Mouse (Mus musculus): ENCODE measurements around the gene Arv1. TPM values are rescaled to one million over a fixed set of nuclear protein-coding genes. Genes with fewer than 3 reads are reported as not detected.

Gene Arv1
- polyA plus RNA-seq, 1 experiment, result 22.1 TPM

DNA sequence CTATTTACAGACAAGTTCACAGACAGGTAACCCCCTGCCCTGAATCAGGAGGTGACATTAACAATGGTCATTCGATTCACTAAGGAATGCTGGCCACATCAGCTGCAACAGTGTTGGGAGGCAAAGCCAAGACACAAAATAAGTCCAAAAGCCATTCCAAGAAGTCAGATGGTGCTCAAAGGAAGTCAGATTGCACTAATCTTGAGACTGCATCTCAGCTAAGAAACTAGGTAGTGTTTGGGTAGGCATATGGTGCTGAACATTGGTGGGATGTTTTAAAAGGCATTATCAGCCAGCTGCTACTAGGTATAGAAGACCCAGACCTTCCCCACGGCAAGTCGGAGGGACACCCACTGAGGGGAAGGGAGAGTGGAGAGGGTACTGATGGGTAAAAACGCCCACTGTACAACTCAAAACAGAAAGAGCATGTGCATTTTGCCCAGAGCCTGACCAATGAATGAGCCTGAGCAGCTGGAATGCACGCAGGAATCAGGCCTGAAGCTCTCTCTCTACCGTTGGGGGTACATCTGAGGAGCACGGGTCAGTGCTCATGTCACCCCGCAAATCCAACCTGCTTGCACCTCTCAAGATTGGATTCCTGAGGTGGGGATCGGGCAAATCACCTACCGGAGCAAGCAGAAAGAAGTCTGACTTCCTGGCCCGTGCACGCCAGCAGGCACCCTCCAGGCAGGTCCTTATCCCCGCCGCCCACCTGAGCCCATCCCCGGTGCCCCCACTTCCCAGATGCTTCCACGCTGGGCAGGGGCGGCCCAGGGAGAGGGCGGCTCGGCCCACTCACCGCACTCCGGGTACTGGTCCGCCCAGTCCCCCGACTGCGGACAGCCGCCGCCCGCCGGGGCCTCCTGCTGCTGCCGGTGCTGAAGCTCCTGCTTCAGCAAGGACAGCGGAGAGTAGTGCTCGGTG is 739 bp upstream of the Arv1 start:
- peak in 1 of 2 experiments; percentile 11 for DNase-seq (ENCODE audit: extremely low spot score in 1 of 2, low spot score in 1 of 2)

DNA sequence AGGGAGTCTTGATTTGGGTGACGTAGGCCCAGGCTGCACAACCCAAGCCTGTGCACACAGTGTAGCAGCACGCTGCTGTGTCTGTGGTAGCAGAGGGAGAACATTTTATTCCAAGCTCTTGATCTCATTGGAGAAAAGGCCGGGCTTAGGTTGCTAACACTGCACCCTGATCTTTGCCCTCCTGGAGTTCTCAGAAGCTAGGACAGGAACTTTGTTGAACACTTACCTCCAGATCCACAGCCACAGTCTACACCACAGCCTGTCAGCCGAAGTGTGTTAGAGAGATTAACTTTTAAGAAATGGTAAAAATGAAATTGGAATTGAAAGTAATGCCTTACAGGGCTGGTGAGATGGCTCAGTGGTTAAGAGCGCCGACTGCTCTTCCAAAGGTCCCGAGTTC is 2.4 kb downstream of the Arv1 start:
- DNase-seq (ENCODE audit: extremely low spot score in 1 of 2, low spot score in 1 of 2), result no peak

DNA sequence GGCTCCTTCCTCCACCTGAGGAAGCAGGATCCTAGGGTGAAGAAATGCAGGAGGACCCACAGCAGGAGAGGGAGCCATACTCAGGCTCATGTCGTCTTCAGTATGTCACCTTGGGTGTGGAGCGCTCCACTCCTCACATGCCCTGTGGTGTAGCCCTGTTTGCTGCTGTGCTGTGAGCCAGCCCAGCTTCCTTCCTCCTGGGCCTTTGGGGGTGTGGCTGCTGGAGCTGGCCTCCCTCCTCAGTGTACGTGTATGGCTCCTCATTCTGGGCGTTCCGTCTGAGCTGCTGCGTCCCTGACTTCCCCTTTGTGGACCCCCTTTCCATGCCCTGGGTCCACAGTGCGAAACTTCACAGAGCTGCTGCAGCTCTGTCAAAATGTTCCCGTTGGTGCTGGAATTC is 10.9 kb downstream of the Arv1 start:
- no peak for DNase-seq (ENCODE audit: extremely low spot score in 1 of 2, low spot score in 1 of 2)

DNA sequence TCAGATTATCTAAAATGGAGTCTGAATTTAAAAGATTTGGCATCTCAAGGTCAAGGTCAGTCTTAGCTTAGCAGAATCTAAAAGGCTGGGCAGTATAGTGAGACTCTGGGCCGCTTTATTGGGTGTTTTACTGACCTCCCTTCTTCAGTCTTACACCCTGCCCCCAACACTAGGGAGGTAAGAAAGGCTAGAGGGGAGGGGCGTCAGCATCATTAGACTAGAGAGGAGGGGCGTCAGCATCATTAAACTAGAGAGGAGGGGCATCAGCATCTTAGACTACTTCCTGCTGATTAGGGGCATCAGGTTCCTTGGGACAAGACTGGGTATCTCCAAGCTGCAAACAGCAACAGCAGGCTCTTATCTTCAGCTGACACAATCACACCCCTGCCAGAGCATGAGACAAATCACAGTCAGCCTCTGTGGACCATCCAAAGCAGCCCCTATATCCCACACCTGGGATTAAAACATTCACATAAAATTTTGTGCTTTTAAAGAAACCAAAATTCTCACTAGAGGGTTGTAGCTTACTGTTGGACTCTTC is 13.5 kb downstream of the Arv1 start:
- no peak for DNase-seq (ENCODE audit: extremely low spot score in 1 of 2, low spot score in 1 of 2)

DNA sequence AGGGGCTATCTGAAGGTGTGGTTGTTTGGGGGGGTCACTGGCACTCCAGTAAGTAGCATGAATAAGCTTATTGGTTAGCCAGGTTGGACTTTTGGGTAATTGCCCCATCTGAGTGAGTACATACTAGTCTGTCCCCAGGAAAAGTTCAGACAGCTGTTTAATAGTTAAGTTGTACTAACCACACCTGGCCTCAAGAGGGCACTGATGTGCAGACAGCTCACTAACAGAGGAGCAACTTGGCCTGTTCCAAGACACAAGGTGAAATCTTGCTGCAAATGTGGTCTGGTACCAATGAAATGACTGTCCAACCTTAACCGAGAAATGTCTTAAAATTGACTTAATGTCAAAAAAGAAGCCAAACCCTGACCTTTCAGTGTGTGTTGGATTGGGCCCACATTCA is 17.3 kb downstream of the Arv1 start:
- DNase-seq (ENCODE audit: extremely low spot score in 1 of 2, low spot score in 1 of 2), result peak in 1 of 2 experiments; percentile 33

- no peak for DNase-seq (ENCODE audit: extremely low spot score in 1 of 2, low spot score in 1 of 2)
Observed at GRCm38 (mm10) chr8:124746661-124747060, 24.7 kb downstream of the Arv1 start.

GRCm38 (mm10) chr8:124751191-124751590 is 29.3 kb downstream of the Arv1 start:
- DNase-seq (ENCODE audit: extremely low spot score in 1 of 2, low spot score in 1 of 2), result no peak

GRCm38 (mm10) chr8:124751709-124752173 is 29.8 kb downstream of the Arv1 start, which contains the start of gene Fam89a:
Gene Fam89a, minus strand, starts transcription at chr8:124751832.
- no peak for DNase-seq (ENCODE audit: extremely low spot score in 1 of 2, low spot score in 1 of 2)

DNA sequence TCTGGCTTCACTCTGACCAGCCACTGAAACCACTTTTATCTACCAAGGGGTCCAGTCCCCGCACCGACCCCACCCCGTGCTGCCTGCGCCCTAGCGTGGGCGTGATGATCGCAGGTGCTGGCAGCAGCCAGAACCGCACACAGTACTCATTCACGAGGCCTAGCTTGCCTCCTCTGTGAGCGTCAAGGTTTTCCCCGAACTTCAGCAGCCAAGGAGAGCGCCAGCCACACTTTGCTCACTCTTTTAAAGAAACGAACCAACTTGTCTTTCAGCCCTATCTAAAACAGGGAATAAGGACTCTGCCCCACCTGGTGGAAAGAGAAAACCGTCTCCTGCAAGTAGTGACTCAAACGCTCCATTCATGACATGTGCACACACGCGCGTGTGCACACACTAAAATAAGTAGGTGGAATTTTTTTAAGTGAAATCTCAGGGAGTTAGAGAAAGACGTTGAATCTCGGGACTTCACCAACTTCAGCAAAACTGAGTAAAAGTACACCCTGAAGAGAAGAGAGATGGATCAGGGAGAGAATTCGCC is 30.5 kb downstream of the Arv1 start:
- DNase-seq (ENCODE audit: extremely low spot score in 1 of 2, low spot score in 1 of 2), result no peak

GRCm38 (mm10) chr8:124754101-124754791 is 32.3 kb downstream of the Arv1 start:
- DNase-seq (ENCODE audit: extremely low spot score in 1 of 2, low spot score in 1 of 2), result peak in 1 of 2 experiments; percentile 23

DNA sequence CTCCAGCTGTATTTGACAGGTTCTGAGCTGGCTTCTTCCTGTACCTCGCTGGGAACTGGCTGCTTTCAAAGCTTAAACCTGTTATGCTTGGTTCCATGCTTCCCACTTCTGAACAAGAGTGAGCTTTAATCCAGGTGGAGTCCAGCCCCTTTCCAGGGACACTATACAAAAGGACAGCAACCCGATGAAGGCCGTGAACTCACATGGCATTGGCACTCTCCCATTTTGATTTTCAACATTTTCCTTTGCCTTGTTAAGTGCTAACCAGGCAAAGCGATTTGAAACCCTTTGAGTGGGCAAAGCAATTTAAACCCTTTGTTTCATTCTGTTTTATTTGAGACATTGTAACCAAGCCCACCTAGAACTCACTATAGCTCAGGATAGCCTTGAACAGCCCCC is 32.9 kb downstream of the Arv1 start:
- DNase-seq (ENCODE audit: extremely low spot score in 1 of 2, low spot score in 1 of 2), result no peak

DNA sequence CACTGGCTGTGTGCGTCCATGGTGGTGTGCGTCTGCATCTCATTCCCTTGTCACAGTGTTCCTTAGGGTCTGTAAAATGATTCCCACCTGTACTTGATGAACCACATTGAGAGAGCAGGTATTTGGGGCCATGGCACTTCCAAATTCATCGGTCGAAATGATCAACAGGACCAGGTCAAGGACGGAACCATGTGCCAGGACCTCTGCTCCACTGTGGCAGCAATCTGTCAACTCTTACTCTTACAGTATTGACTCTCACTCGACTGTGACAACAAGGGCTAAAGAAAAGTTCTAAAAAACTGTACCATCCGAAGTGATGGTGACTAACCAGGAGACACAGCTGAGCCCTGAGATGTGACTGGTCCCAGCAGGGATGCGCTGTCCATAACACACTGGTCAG is 33.5 kb downstream of the Arv1 start:
- no peak for DNase-seq (ENCODE audit: extremely low spot score in 1 of 2, low spot score in 1 of 2)

DNA sequence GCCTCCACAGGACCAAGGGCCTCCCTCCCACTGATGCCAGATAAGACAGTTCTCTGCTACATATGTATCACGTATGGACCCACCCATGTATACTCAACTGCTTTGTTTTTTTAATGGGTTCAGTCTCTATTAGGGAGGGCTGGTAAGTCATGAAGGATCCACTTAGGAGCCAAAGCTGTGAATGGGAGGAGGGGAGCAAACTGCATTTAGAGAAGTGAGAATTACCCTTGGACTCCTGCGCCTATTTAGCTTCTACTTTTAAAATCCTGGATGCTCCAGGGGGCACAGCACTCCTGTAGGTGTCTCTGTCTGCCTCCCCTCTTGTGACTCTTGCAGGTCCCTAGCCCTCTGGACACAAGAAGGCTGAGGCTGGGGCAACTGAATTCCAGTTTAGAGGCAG is 34.2 kb downstream of the Arv1 start:
- no peak for DNase-seq (ENCODE audit: extremely low spot score in 1 of 2, low spot score in 1 of 2)

DNA sequence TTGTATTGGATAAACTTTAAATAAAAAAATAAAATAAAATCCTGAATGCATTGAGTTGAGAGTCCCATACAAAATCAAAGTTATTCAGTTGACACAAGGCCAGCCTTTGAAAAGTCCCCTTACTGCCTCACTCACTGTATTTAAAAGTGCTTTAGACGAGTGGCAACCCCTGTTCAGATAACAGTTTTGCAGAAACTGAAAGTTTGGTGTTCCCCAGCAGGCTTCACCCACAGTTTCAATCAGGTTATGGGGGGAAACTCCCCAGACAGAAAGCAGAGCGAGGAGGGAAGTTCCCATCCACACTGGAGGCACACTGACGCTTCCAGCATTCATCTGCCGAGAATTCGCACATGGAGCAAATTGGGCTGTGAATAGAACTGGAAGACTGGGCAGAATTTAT is 34.7 kb downstream of the Arv1 start:
- no peak for DNase-seq (ENCODE audit: extremely low spot score in 1 of 2, low spot score in 1 of 2)

- no peak for DNase-seq (ENCODE audit: extremely low spot score in 1 of 2, low spot score in 1 of 2)
Observed at GRCm38 (mm10) chr8:124758544-124758943, 36.6 kb downstream of the Arv1 start.

- DNase-seq (ENCODE audit: extremely low spot score in 1 of 2, low spot score in 1 of 2), result no peak
Observed at GRCm38 (mm10) chr8:124763061-124763460, 41.1 kb downstream of the Arv1 start.

DNA sequence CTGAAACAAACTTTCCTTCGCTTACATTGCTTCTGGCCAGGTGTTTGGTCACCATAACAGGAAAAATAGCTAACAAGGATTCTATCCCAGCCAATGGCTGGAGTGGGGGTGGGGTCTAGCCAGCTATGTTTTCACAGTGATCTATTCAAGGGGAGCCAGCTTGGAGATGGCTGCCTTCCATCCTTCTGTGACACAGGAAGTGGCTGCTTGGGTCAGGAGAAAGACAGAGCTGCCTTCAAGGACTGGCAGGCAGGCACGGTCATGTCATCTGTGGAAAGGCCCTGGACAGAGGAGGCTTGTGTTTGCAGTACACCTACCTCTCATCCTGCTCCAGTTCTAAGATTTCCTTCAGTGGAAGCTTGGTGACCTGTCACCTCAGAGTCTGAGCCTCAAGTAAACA is 50.5 kb downstream of the Arv1 start:
- DNase-seq (ENCODE audit: extremely low spot score in 1 of 2, low spot score in 1 of 2), result peak in 1 of 2 experiments; percentile 42

GRCm38 (mm10) chr8:124775695-124776094 is 53.8 kb downstream of the Arv1 start:
- peak in 1 of 2 experiments; percentile 86 for DNase-seq (ENCODE audit: extremely low spot score in 1 of 2, low spot score in 1 of 2)

- DNase-seq (ENCODE audit: extremely low spot score in 1 of 2, low spot score in 1 of 2), result peak in 1 of 2 experiments; percentile 37
Observed at GRCm38 (mm10) chr8:124780236-124780635, 58.3 kb downstream of the Arv1 start.

- no peak for DNase-seq (ENCODE audit: extremely low spot score in 1 of 2, low spot score in 1 of 2)
Observed at GRCm38 (mm10) chr8:124782431-124782830, 60.5 kb downstream of the Arv1 start.

- no peak for DNase-seq (ENCODE audit: extremely low spot score in 1 of 2, low spot score in 1 of 2)
Observed at GRCm38 (mm10) chr8:124783228-124783627, 61.3 kb downstream of the Arv1 start.
